Mouse (Mus musculus) CH12.LX (cell line): ENCODE measurements around the gene Mrpl23. TPM values are rescaled to one million over a fixed set of nuclear protein-coding genes. Genes with fewer than 3 reads are reported as not detected.

Source experiments
- DNase-seq: peaks from one replicate; pipeline ENCODE4 v3.0.0-alpha.2; 2013; ENCODE audit errors: extremely low read depth
- H3K27ac ChIP-seq: 2 replicates; pipeline ENCODE4 v1.5.1; 2012; ENCODE audit warnings: low read depth, mild to moderate bottlenecking, control low read depth, moderate library complexity; ENCODE audit not compliant: insufficient read depth
- H3K27me3 ChIP-seq: replicated peaks from 2 replicates; pipeline ENCODE3; 2012; ENCODE audit warnings: inconsistent platforms
- H3K36me3 ChIP-seq, 2 experiments: replicated peaks in 1 of 2; 2 replicates each; pipeline versions ENCODE3 to v1.6.1; 2012; ENCODE audit warnings: inconsistent platforms in 1 of 2, low read length in 1 of 2, mild to moderate bottlenecking in 1 of 2, mixed read lengths in 1 of 2, moderate library complexity in 1 of 2; ENCODE audit not compliant: control insufficient read depth in 1 of 2, insufficient read depth in 1 of 2
- H3K4me1 ChIP-seq, 2 experiments: 2 replicates each; pipeline ENCODE4 v1.6.1; 2012; ENCODE audit warnings: inconsistent platforms in 1 of 2, moderate library complexity in 1 of 2; ENCODE audit not compliant: insufficient read depth in 2 of 2, control insufficient read depth in 1 of 2
- H3K4me2 ChIP-seq: 2 replicates; pipeline ENCODE4 v1.6.1; 2012; ENCODE audit warnings: low read depth, mild to moderate bottlenecking, control low read depth; ENCODE audit not compliant: poor library complexity, insufficient read depth, severe bottlenecking
- H3K4me3 ChIP-seq, 3 experiments: fragments of 150-350 bp in 1 of 3; sonication (generic) in 1 of 3; replicated peaks in 1 of 3; 2 replicates each; pipeline versions ENCODE3 to v1.5.1; 2011 to 2012; ENCODE audit warnings: low read depth in 2 of 3, low read length in 2 of 3, mild to moderate bottlenecking in 2 of 3, moderate library complexity in 2 of 3, control low read depth in 1 of 3, improper control_type of control experiment in 1 of 3, inconsistent platforms in 1 of 3, mixed read lengths in 1 of 3; ENCODE audit not compliant: poor library complexity in 1 of 3
- H3K79me2 ChIP-seq: replicated peaks from 2 replicates; pipeline ENCODE4 v1.6.1; 2012; ENCODE audit warnings: mild to moderate bottlenecking, moderate library complexity; ENCODE audit not compliant: control insufficient read depth, poor library complexity, insufficient read depth, severe bottlenecking; ENCODE audit errors: extremely low read depth
- H3K9ac ChIP-seq: 2 replicates; pipeline ENCODE4 v1.6.1; 2012; ENCODE audit warnings: low read depth, mild to moderate bottlenecking, control low read depth, moderate library complexity; ENCODE audit not compliant: insufficient read depth
- H3K9me3 ChIP-seq: replicated peaks from 2 replicates; pipeline ENCODE3; 2012; ENCODE audit warnings: low read length, inconsistent platforms, mixed read lengths
- BHLHE40 ChIP-seq: IDR thresholded peaks from 2 replicates; pipeline ENCODE4 v1.6.1; 2011; ENCODE audit warnings: mild to moderate bottlenecking, low read depth, low read length, improper control_type of control experiment
- CHD2 ChIP-seq: IDR thresholded peaks from 2 replicates; pipeline ENCODE4 v1.6.1; 2011; ENCODE audit warnings: low read length, improper control_type of control experiment
- CTCF ChIP-seq, 2 experiments: IDR thresholded peaks in 1 of 2; conservative IDR thresholded peaks in 1 of 2; 2 replicates each; pipeline ENCODE4 v1.5.1; 2011 to 2012; ENCODE audit warnings: low read depth in 2 of 2, low read length in 2 of 2, improper control_type of control experiment in 1 of 2, inconsistent platforms in 1 of 2, mild to moderate bottlenecking in 1 of 2, moderate library complexity in 1 of 2
- ELF1 ChIP-seq: IDR thresholded peaks from 2 replicates; pipeline ENCODE4 v1.6.1; 2014; ENCODE audit warnings: low read depth, mild to moderate bottlenecking, inconsistent platforms, low read length, improper control_type of control experiment
- EP300 ChIP-seq: IDR thresholded peaks from 2 replicates; pipeline ENCODE4 v1.6.1; 2011; ENCODE audit warnings: low read length, improper control_type of control experiment
- JUND ChIP-seq: conservative IDR thresholded peaks from 2 replicates; pipeline ENCODE4 v1.6.1; 2011; ENCODE audit warnings: low read depth, low read length, improper control_type of control experiment
- MAFK ChIP-seq: IDR thresholded peaks from 2 replicates; pipeline ENCODE4 v1.6.1; 2011; ENCODE audit warnings: low read length, improper control_type of control experiment; ENCODE audit not compliant: insufficient replicate concordance
- MAZ ChIP-seq: IDR thresholded peaks from 2 replicates; pipeline ENCODE4 v1.6.1; 2012; ENCODE audit warnings: low read depth, mild to moderate bottlenecking, inconsistent platforms, low read length, improper control_type of control experiment, moderate library complexity
- MEF2A ChIP-seq: IDR thresholded peaks from 2 replicates; pipeline ENCODE4 v1.6.1; 2014; ENCODE audit warnings: low read depth, mild to moderate bottlenecking, inconsistent platforms, low read length, improper control_type of control experiment, borderline replicate concordance
- MXI1 ChIP-seq: IDR thresholded peaks from 2 replicates; pipeline ENCODE4 v1.6.1; 2011; ENCODE audit warnings: mild to moderate bottlenecking, low read depth, low read length, improper control_type of control experiment
- MYC ChIP-seq: IDR thresholded peaks from 2 replicates; pipeline ENCODE4 v1.6.1; 2011; ENCODE audit warnings: low read depth, mild to moderate bottlenecking, improper control_type of control experiment, low read length
- NELFE ChIP-seq: IDR thresholded peaks from 2 replicates; pipeline ENCODE4 v1.6.1; 2011; ENCODE audit warnings: low read depth, low read length, improper control_type of control experiment
- PAX5 ChIP-seq: IDR thresholded peaks from 2 replicates; pipeline ENCODE4 v1.6.1; 2012; ENCODE audit warnings: low read length, inconsistent platforms, mixed read lengths
- POLR2A ChIP-seq: IDR thresholded peaks from 2 replicates; pipeline ENCODE4 v1.6.1; 2011; ENCODE audit warnings: low read depth, mild to moderate bottlenecking, improper control_type of control experiment, low read length
- RAD21 ChIP-seq: IDR thresholded peaks from 2 replicates; pipeline ENCODE4 v1.6.1; 2011; ENCODE audit warnings: low read depth, mild to moderate bottlenecking, low read length, improper control_type of control experiment, moderate library complexity
- SIN3A ChIP-seq: IDR thresholded peaks from 2 replicates; pipeline ENCODE4 v1.6.1; 2012; ENCODE audit warnings: low read length, improper control_type of control experiment, inconsistent platforms
- SMC3 ChIP-seq: IDR thresholded peaks from 2 replicates; pipeline ENCODE4 v1.6.1; 2011; ENCODE audit warnings: low read depth, low read length, improper control_type of control experiment
- TCF12 ChIP-seq: IDR thresholded peaks from 2 replicates; pipeline ENCODE4 v1.6.1; 2014; ENCODE audit warnings: low read depth, mild to moderate bottlenecking, inconsistent platforms, low read length, improper control_type of control experiment
- USF1 ChIP-seq: IDR thresholded peaks from 2 replicates; pipeline ENCODE4 v1.6.1; 2014; ENCODE audit warnings: low read depth, mild to moderate bottlenecking, inconsistent platforms, low read length, improper control_type of control experiment
- ZC3H11A ChIP-seq: IDR thresholded peaks from 2 replicates; pipeline ENCODE4 v1.6.1; 2012; ENCODE audit warnings: low read depth, mild to moderate bottlenecking, inconsistent platforms, low read length, improper control_type of control experiment
- ZNF384 ChIP-seq: IDR thresholded peaks from 2 replicates; pipeline ENCODE4 v1.6.1; 2012; ENCODE audit warnings: low read depth, low read length, improper control_type of control experiment, inconsistent platforms
- dilution Hi-C: fragments of 300-500 bp; cut with MboI; formaldehyde crosslinking; loops from 2 replicates; pipeline ENCODE4 v1.14.3; 2020; ENCODE audit warnings: low sequenced_read_pairs; ENCODE audit not compliant: extremely low pct_unique_long_range_greater_than_20kb, extremely low pct_ligation_motif_present
- in situ Hi-C: fragments of 300-500 bp; cut with MboI; formaldehyde crosslinking; loops from 3 replicates; pipeline ENCODE4 v1.14.3; 2019; ENCODE audit warnings: low sequenced_read_pairs, low pct_ligation_motif_present, low pct_unique_long_range_greater_than_20kb, mixed read lengths
- polyA plus RNA-seq: library from polyadenylated mRNA; unstranded; fragments of >175 nt; gene quantifications from 2 replicates; pipeline ENCODE4 v1.2.1, GENCODE M21; 2012; ENCODE audit warnings: low read depth; ENCODE audit not compliant: insufficient read length
- total RNA-seq, 2 experiments: library from RNA; depleted of rRNA; stranded (reverse); fragments of 300-350 nt in 1 of 2; fragments of >200 nt in 1 of 2; gene quantifications; 2 replicates each; pipeline ENCODE4 v1.2.3; 2012 to 2014

Mrpl23 gene
- total and polyA plus RNA-seq, 3 experiments, result 8.3 to 71.2 (median 70.8) TPM

DNA sequence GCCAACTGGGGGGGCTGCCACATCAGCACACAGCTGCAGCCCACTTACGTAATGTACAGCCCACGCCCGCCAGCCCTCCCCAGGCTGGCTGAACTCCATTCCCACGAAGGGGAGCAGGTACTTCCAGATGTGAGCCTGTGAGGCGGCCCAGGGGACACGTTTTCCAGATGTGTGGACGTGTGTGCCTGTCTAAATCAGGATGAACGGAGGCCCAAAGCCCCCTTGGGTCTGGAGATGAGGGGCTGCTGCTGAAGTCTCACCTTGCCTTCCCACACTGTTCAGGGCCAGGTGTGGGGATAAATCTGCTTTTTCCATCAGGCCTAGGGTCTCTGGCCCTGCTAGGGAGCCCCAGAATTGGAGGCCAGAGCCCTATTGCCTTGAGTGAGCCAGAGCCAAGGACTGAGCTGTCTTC lies 45.7 kb upstream of the Mrpl23 start:
- peaks cover 19 to 53% of the 10 kb centered on the region in 2 experiments for H3K4me1 ChIP-seq
- DNase-seq, result no peak
- H3K36me3 ChIP-seq, result peaks cover 73 to 98% of the 10 kb centered on the region in 2 experiments
- peak overlapping the region; percentile 86 for H3K27ac ChIP-seq
- dilution Hi-C loops (no loop called here), in situ Hi-C loops (no loop called here)
- H3K27me3 ChIP-seq, result no peaks in the 10 kb centered on the region
- H3K79me2 ChIP-seq, result no peaks in the 10 kb centered on the region; the same call in 1 of the 2 replicates
- H3K9ac ChIP-seq, result no peak overlapping the region
- TF ChIP-seq MXI1 (no peak), MAZ (no peak), ZC3H11A (no peak), JUND (no peak), USF1 (no peak), ZNF384 (no peak), MYC (no peak), MEF2A (no peak), EP300 (no peak), POLR2A (no peak), MAFK (no peak)
- TF ChIP-seq, all 38 proteins: peak for 0
- H3K4me2 ChIP-seq, result no peak overlapping the region
- no peak overlapping the region for H3K4me3 ChIP-seq
- H3K9me3 ChIP-seq, result no peaks in the 10 kb centered on the region

DNA sequence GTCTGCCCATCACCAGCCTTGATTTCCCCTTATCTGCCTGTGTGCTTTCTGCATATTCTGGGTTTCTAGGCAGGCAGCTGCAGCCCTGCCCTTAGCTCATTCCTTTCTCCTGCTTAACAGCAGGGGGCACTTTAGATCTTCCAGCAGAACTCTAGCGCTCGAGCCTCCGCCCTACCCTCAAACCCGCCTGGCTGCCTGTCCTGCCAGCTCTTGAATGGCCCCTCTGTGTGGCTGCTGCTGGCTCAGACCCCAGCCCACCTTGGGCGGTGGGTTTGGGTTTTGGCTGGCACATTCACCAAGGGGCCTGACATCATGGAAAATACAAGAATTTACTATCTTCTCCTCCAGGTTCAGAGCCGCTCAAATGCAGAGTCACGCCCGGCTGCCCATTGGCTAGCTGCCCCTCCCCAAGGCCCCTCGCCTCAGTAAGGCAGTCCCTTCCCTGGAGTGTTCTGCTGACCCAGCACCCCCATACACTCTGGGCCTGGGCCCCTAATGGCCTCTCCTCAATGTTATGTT lies 45.1 kb upstream of the Mrpl23 start:
- peaks cover 75 to 98% of the 10 kb centered on the region in 2 experiments for H3K36me3 ChIP-seq
- TF ChIP-seq PAX5 (peak; percentile 43; the same call in 1 of the 2 replicates), ELF1 (no peak), MAZ (no peak), BHLHE40 (no peak), TCF12 (no peak), RAD21 (peak; percentile 65), MEF2A (peak; percentile 58), EP300 (no peak), SMC3 (peak; percentile 70), SIN3A (no peak), CTCF (conservative IDR thresholded peaks at IDR 0.05 in 1 of 2, IDR thresholded peaks at IDR 0.05 in 1 of 2; ENCODE audit: low read depth in 2 of 2, low read length in 2 of 2) (peak in 1 of 2 experiments; percentile 78; a peak in 2 of 4 replicates), MAFK (0 out of 2 replicates have a peak, but pooled peaks have one; percentile 29), CHD2 (0 out of 2 replicates have a peak, but pooled peaks have one; percentile 10), MYC (no peak), NELFE (no peak)
- H3K9ac ChIP-seq, result peak overlapping the region; percentile 6; the same call in 1 of the 2 replicates
- no peaks in the 10 kb centered on the region for H3K79me2 ChIP-seq
- no peaks in the 10 kb centered on the region for H3K9me3 ChIP-seq
- H3K27me3 ChIP-seq, result no peaks in the 10 kb centered on the region
- H3K4me3 ChIP-seq, result no peak overlapping the region
- peak; percentile 76 for DNase-seq
- H3K27ac ChIP-seq, result peak overlapping the region; percentile 86
- H3K4me2 ChIP-seq, result peak overlapping the region; percentile 72
- dilution Hi-C loops (no loop called here), in situ Hi-C loops (no loop called here)
- H3K4me1 ChIP-seq, result peaks cover 19 to 48% of the 10 kb centered on the region in 2 experiments
